10 mouse cellular contexts compared by ENCODE assay signal in genomic region chr1:106241059-106241458, GRCm38 (mm10).
DNase-seq lines count a peak whose midpoint lies in the region; ATAC-seq and TF ChIP-seq lines count a peak whose summit lies in the region.
"Had no signal": no experiment of that assay in that cellular context is flagged by ENCODE, and none has a peak within 500 bp of the region (broad histone marks: within the 10 kb centered on the region; RNA-seq: fewer than 3 reads in every experiment).

No protein-coding gene starts in this region.

- 68% methylated on average over 1 of the region's 1 CpGs for WGBS in hindbrain, embryonic 14.5 days
- WGBS in hindbrain, embryonic 12.5 days = 65% methylated on average over 1 of the region's 1 CpGs

- H3K4me3 ChIP-seq in hindbrain, embryonic 14.5 days (replicated peaks; ENCODE audit: low read length) = no peak overlapping the region
- H3K4me3 ChIP-seq in hindbrain, embryonic 12.5 days = no peak overlapping the region
- H3K4me3 ChIP-seq in cortical plate, adult 2 months (ENCODE audit: insufficient read depth, low read length) = no peak overlapping the region

- TF ChIP-seq POLR2A in cortical plate, adult 2 months (IDR thresholded peaks at IDR 0.05; ENCODE audit: extremely low read depth, insufficient read depth, low read length) = no peak

- no peaks in the 10 kb centered on the region for H3K9me3 ChIP-seq in hindbrain, embryonic 14.5 days (ENCODE audit: control insufficient read depth, low read length)
- no peaks in the 10 kb centered on the region for H3K9me3 ChIP-seq in hindbrain, embryonic 12.5 days (replicated peaks)

- no peaks in the 10 kb centered on the region for H3K36me3 ChIP-seq in hindbrain, embryonic 14.5 days (replicated peaks; ENCODE audit: control insufficient read depth, insufficient read depth)
- H3K36me3 ChIP-seq in hindbrain, embryonic 12.5 days = no peaks in the 10 kb centered on the region

- H3K27ac ChIP-seq in hindbrain, embryonic 14.5 days = peak overlapping the region; percentile 33; the same call in 1 of the 2 replicates
- H3K27ac ChIP-seq in hindbrain, embryonic 12.5 days = no peak overlapping the region
- H3K27ac ChIP-seq in cortical plate, adult 2 months (ENCODE audit: insufficient read depth, low read length) = peak overlapping the region; percentile 63; the same call in 1 of the 2 replicates

- no peak for DNase-seq in hindbrain, embryonic 14.5 days (ENCODE audit: low spot score)
- peak; percentile 59 for DNase-seq in right cerebral cortex, adult 18-20 months
- DNase-seq in right cerebral cortex, postnatal 25 days = no peak
- DNase-seq in telencephalon, adult 2 months (ENCODE audit: low read depth, low spot score) = peak; percentile 68
- DNase-seq: embryo, embryonic 11 days; gastrocnemius, postnatal 36 days; spleen, adult 18-20 months had no signal

- no peak for TF ChIP-seq CTCF in cortical plate, adult 2 months (IDR thresholded peaks at IDR 0.05; ENCODE audit: extremely low read depth, insufficient read depth, low read length)

- H3K4me2 ChIP-seq in hindbrain, embryonic 14.5 days (replicated peaks) = no peak overlapping the region
- no peak overlapping the region for H3K4me2 ChIP-seq in hindbrain, embryonic 12.5 days (replicated peaks)

- no peak overlapping the region for H3K9ac ChIP-seq in hindbrain, embryonic 14.5 days
- no peak overlapping the region for H3K9ac ChIP-seq in hindbrain, embryonic 12.5 days

- peak; percentile 44; the same call in 1 of the 2 replicates for ATAC-seq in hindbrain, embryonic 14.5 days (ENCODE audit: low FRiP score)
- no peak for ATAC-seq in hindbrain, embryonic 12.5 days (ENCODE audit: low FRiP score)
- no peak for ATAC-seq in erythroid progenitor cell, adult 5-6 weeks (replicated peaks; ENCODE audit: low FRiP score, poor library complexity, severe bottlenecking)

- peaks cover 21% of the 10 kb centered on the region; the same call in 1 of the 2 replicates for H3K4me1 ChIP-seq in hindbrain, embryonic 14.5 days (replicated peaks; ENCODE audit: control insufficient read depth, insufficient read depth, low read length)
- peaks cover 14% of the 10 kb centered on the region; the same call in 1 of the 2 replicates for H3K4me1 ChIP-seq in hindbrain, embryonic 12.5 days
- H3K4me1 ChIP-seq in cortical plate, adult 2 months (ENCODE audit: control insufficient read depth, insufficient read depth, low read length) = peaks cover 7% of the 10 kb centered on the region

- no peaks in the 10 kb centered on the region for H3K27me3 ChIP-seq in hindbrain, embryonic 14.5 days (ENCODE audit: control insufficient read depth, insufficient read depth, low read length)
- no peaks in the 10 kb centered on the region for H3K27me3 ChIP-seq in hindbrain, embryonic 12.5 days

Comparison
In these comparisons a context has a peak if more than half of its experiments do, and no peak if none do; other contexts are left out.
1. DNase-seq: peak in right cerebral cortex, adult 18-20 months (single experiment) and telencephalon, adult 2 months (single experiment); none in hindbrain, embryonic 14.5 days (single experiment) and right cerebral cortex, postnatal 25 days (single experiment).